Mouse (Mus musculus) forebrain, postnatal 0 days (tissue): ENCODE measurements around the gene Atxn1. TPM values are rescaled to one million over a fixed set of nuclear protein-coding genes. Genes with fewer than 3 reads are reported as not detected.

Experiments used
- ATAC-seq: fragments of 200-750 bp; cut with Nextera tagmentation; 2 replicates; pipeline ENCODE4 v1.8.0; 2017; ENCODE audit warnings: mild to moderate bottlenecking, moderate library complexity
- DNase-seq: peaks from one replicate; pipeline ENCODE4 v3.0.0-alpha.2; 2015
- H3K27ac ChIP-seq: fragments of 300-500 bp; sonication (generic); 2 replicates; pipeline ENCODE4 v1.5.1; 2014; ENCODE audit warnings: low read depth, mild to moderate bottlenecking, antibody characterized with exemption, low read length, moderate library complexity, mixed read lengths
- H3K27me3 ChIP-seq: fragments of 300-500 bp; sonication (generic); 2 replicates; pipeline ENCODE4 v1.6.1; 2014; ENCODE audit warnings: mild to moderate bottlenecking, low read length, mixed read lengths; ENCODE audit not compliant: insufficient read depth
- H3K36me3 ChIP-seq: fragments of 300-500 bp; sonication (generic); 2 replicates; pipeline ENCODE4 v1.6.1; 2014; ENCODE audit warnings: mild to moderate bottlenecking, moderate library complexity; ENCODE audit not compliant: insufficient read depth
- H3K4me1 ChIP-seq: fragments of 300-500 bp; sonication (generic); 2 replicates; pipeline ENCODE4 v1.6.1; 2014; ENCODE audit warnings: antibody characterized with exemption; ENCODE audit not compliant: insufficient read depth
- H3K4me2 ChIP-seq: fragments of 300-500 bp; sonication (generic); 2 replicates; pipeline ENCODE4 v1.6.1; 2014; ENCODE audit warnings: low read depth, mild to moderate bottlenecking, moderate library complexity
- H3K4me3 ChIP-seq: fragments of 300-500 bp; sonication (generic); 2 replicates; pipeline ENCODE4 v1.5.1; 2014; ENCODE audit warnings: low read depth, low read length, mixed read lengths
- H3K9ac ChIP-seq: fragments of 300-500 bp; sonication (generic); 2 replicates; pipeline ENCODE4 v1.6.1; 2014; ENCODE audit warnings: mild to moderate bottlenecking
- H3K9me3 ChIP-seq: fragments of 300-500 bp; sonication (generic); 2 replicates; pipeline ENCODE4 v1.6.1; 2016; ENCODE audit warnings: low read length
- CTCF ChIP-seq: sonication (generic); IDR thresholded peaks from 2 replicates; pipeline ENCODE4 v1.5.1; 2016; ENCODE audit warnings: antibody characterized with exemption, control low read depth, low read depth
- WGBS: fragments of 180-500 bp; shearing (Covaris S2); extraction: QIAGEN DNeasy Blood & Tissue Kit; methylation state at CpG from one replicate; pipeline ENCODE4 v1.1.7; 2014; 5-methylcytosine and 5-hydroxymethylcytosine counted together
- polyA plus RNA-seq: library from polyadenylated mRNA; unstranded; fragments of >200 nt; fragmentation: Nextera tagmentation; extraction: Ambion mirVana; gene quantifications from 2 replicates; pipeline ENCODE4 v1.2.1, GENCODE M21; 2015
- total RNA-seq: library from RNA; depleted of rRNA; stranded (reverse); fragments of >200 nt; gene quantifications from 2 replicates; pipeline ENCODE4 v1.2.3, GENCODE M21; 2014

Atxn1 gene
- total and polyA plus RNA-seq, 2 experiments from 2014 or later: 13.0 to 32.3 TPM

GRCm38 (mm10) chr13:45891073-45891472 is 73.7 kb downstream of the Atxn1 start:
- H3K4me2 ChIP-seq: no peak overlapping the region
- H3K27ac ChIP-seq: no peak overlapping the region
- H3K4me3 ChIP-seq: no peak overlapping the region
- no peaks in the 10 kb centered on the region for H3K9me3 ChIP-seq
- no peaks in the 10 kb centered on the region for H3K36me3 ChIP-seq
- H3K27me3 ChIP-seq: no peaks in the 10 kb centered on the region
- DNase-seq (no peak), ATAC-seq (no peak)
- no peaks in the 10 kb centered on the region for H3K4me1 ChIP-seq
- H3K9ac ChIP-seq: no peak overlapping the region
- WGBS: 81% methylated on average over 2 of the region's 2 CpGs
- TF ChIP-seq CTCF: no peak

GRCm38 (mm10) chr13:45888953-45889749 is 75.7 kb downstream of the Atxn1 start:
- no peak overlapping the region for H3K4me3 ChIP-seq
- H3K4me1 ChIP-seq: no peaks in the 10 kb centered on the region
- H3K27me3 ChIP-seq: no peaks in the 10 kb centered on the region
- H3K9me3 ChIP-seq: no peaks in the 10 kb centered on the region
- no peak overlapping the region for H3K4me2 ChIP-seq
- no peak for TF ChIP-seq CTCF
- 62% methylated on average over 9 of the region's 9 CpGs for WGBS
- ATAC-seq: no peak
- H3K36me3 ChIP-seq: no peaks in the 10 kb centered on the region
- H3K9ac ChIP-seq: no peak overlapping the region
- no peak overlapping the region for H3K27ac ChIP-seq
- no peak for DNase-seq

GRCm38 (mm10) chr13:45884878-45885277 is 79.9 kb downstream of the Atxn1 start:
- Histone ChIP-seq H3K27ac (no peak overlapping the region), H3K27me3 (no peaks in the 10 kb centered on the region), H3K9me3 (no peaks in the 10 kb centered on the region), H3K36me3 (no peaks in the 10 kb centered on the region), H3K4me1 (no peaks in the 10 kb centered on the region), H3K9ac (no peak overlapping the region), H3K4me2 (no peak overlapping the region), H3K4me3 (no peak overlapping the region)
- ATAC-seq: no peak
- no peak for DNase-seq
- TF ChIP-seq CTCF: no peak
- 86% methylated on average over 7 of the region's 7 CpGs for WGBS

- DNase-seq (no peak), ATAC-seq (no peak)
- H3K4me2 ChIP-seq: no peak overlapping the region
- TF ChIP-seq CTCF: no peak
- H3K27me3 ChIP-seq: no peaks in the 10 kb centered on the region
- no peak overlapping the region for H3K9ac ChIP-seq
- 82% methylated on average over 10 of the region's 10 CpGs for WGBS
- no peak overlapping the region for H3K27ac ChIP-seq
- no peaks in the 10 kb centered on the region for H3K4me1 ChIP-seq
- no peaks in the 10 kb centered on the region for H3K9me3 ChIP-seq
- H3K36me3 ChIP-seq: no peaks in the 10 kb centered on the region
- no peak overlapping the region for H3K4me3 ChIP-seq
Observed at GRCm38 (mm10) chr13:45883791-45884238, 81.0 kb downstream of the Atxn1 start.

GRCm38 (mm10) chr13:45882976-45883440 is 81.8 kb downstream of the Atxn1 start:
- no peak overlapping the region for H3K4me3 ChIP-seq
- no peak overlapping the region for H3K9ac ChIP-seq
- ATAC-seq (no peak), DNase-seq (no peak)
- no peak for TF ChIP-seq CTCF
- no peak overlapping the region for H3K4me2 ChIP-seq
- no peaks in the 10 kb centered on the region for H3K36me3 ChIP-seq
- H3K27me3 ChIP-seq: no peaks in the 10 kb centered on the region
- H3K9me3 ChIP-seq: no peaks in the 10 kb centered on the region
- 34% methylated on average over 3 of the region's 3 CpGs for WGBS
- no peak overlapping the region for H3K27ac ChIP-seq
- H3K4me1 ChIP-seq: no peaks in the 10 kb centered on the region

- no peaks in the 10 kb centered on the region for H3K36me3 ChIP-seq
- H3K4me2 ChIP-seq: no peak overlapping the region
- no peaks in the 10 kb centered on the region for H3K4me1 ChIP-seq
- DNase-seq (no peak), ATAC-seq (no peak)
- 85% methylated on average over 5 of the region's 5 CpGs for WGBS
- H3K9ac ChIP-seq: no peak overlapping the region
- H3K27ac ChIP-seq: no peak overlapping the region
- no peak overlapping the region for H3K4me3 ChIP-seq
- no peaks in the 10 kb centered on the region for H3K27me3 ChIP-seq
- H3K9me3 ChIP-seq: no peaks in the 10 kb centered on the region
- TF ChIP-seq CTCF: no peak
Observed at GRCm38 (mm10) chr13:45880543-45880845, 84.3 kb downstream of the Atxn1 start.

- Histone ChIP-seq H3K27ac (no peak overlapping the region), H3K9ac (no peak overlapping the region), H3K27me3 (no peaks in the 10 kb centered on the region), H3K4me3 (no peak overlapping the region), H3K9me3 (no peaks in the 10 kb centered on the region), H3K4me1 (no peaks in the 10 kb centered on the region), H3K36me3 (no peaks in the 10 kb centered on the region), H3K4me2 (no peak overlapping the region)
- DNase-seq (no peak), ATAC-seq (no peak)
- TF ChIP-seq CTCF: no peak
- WGBS: 59% methylated on average over 14 of the region's 14 CpGs
Observed at GRCm38 (mm10) chr13:45879746-45880542, 84.9 kb downstream of the Atxn1 start.
